Mouse (Mus musculus): Measurements from ENCODE around the gene Mtch2.

Mtch2 gene

DNA sequence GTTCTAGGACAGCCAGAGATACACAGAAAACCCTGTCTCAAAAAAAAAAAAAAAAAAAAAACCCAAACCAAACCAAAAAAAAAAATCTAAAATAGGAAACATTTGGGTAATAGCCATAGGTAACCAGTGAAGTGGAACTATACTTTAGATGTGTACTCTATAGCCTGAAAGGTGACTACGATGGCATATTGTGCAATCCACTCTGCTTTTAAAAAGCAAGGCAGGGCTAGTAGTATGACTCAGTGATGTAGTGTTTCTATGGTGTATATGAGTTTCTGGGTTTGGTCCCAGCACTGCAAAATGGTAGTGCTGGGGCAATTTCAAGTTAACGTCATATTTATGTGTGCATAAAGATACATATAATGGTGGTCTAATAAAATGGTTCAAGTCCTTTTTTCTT lies 59.8 kb downstream of the Mtch2 start:
- DNase-seq (ENCODE audit: low spot score in 2 of 2): no peak

DNA sequence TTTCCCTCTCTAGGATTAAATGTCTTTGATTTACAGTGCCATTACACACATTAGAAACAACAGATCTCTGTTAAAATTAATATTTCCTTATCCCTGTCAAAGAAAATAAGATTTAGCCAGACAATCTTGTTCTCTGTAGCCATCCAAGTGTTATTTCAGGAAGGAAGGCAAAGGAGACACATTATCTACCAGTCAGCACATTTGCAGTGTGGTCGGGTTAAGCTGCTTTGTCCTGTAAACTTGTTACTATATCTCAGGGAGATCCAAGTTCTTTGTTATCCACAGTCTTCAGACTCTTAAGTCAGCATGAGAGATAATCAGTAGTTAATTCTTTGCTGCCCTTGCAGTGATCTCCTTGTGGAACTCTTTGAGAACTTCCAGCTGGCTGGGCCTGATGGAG lies 63.9 kb downstream of the Mtch2 start:
- no peak for DNase-seq (ENCODE audit: low spot score in 2 of 2)

DNA sequence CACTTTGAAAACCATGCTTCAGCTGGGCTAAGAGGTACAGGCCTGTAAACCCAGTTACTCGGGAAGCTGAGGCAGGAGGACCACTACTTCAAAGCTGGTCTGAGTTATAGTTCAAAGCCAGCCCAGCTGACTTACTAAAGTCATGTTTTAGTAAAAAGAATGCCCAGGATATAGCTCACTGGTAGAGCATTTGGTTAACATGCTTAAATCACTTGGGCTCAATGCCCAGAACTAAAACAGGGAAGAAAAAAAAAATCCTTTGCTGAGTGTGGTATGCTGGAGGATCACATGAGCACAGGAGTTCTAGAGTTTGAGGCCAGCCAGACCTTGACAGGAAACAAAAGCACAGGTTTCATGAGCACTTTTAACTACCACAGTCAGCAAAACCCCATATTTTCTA lies 64.7 kb downstream of the Mtch2 start:
- no peak for DNase-seq (ENCODE audit: low spot score in 2 of 2)

DNA sequence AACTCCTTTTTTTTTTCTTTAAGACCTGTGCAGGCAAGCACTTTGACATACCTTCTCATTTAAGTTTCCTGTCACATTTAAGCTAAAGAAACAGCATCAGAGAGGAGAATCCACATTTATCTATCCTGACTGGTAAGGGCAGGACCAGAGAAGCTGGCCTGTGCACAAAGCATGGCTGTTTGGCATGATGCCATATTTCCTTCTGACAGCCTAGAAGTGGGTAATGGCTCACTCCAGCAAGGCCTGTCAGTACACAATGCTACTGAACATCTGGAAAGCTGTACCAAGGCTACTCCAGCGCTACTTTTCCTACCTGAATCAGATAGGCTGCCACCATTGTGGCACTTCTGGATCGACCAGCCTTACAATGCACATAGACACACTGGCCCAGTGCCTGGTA lies 66.7 kb downstream of the Mtch2 start:
- DNase-seq (ENCODE audit: low spot score in 2 of 2): no peak

DNA sequence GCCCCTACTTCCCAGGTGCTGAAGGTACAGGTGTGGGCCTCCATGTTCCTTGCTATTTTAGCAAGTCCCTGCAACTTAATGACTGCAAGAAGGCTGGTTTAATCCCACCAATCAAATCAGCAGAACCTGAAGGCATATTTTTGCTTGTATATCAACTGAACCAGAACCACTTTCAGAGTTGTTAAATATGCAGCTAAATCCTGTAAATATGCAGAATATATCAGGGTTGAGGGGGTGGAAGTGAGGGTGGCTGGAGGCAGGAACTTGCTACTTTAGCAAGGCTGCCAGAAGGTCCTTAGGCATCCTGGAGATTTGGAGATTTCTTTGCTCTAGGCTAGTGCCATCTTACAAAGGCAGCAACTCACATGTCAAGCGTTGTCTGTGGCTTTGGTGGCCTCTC lies 68.6 kb downstream of the Mtch2 start:
- DNase-seq (ENCODE audit: low spot score in 2 of 2): no peak
